Mouse (Mus musculus) left cerebral cortex, adult 8-10 months (tissue): ENCODE measurements around the gene Brwd3. TPM values are rescaled to one million over a fixed set of nuclear protein-coding genes. Genes with fewer than 3 reads are reported as not detected.

Experiments used
- DNase-seq, 2 experiments: peaks; one replicate each; pipeline ENCODE4 v3.0.0; 2022; ENCODE audit warnings: low spot score in 2 of 2
- total RNA-seq, 4 experiments: library from RNA; stranded (reverse); gene quantifications; 2 replicates each; pipeline ENCODE4 v1.2.4; 2022

Gene Brwd3
- 10 to 100 TPM in 3 of 4 experiments, 1 to 10 TPM in 1; 10.0 to 11.5 (median 10.9) TPM for total RNA-seq

DNA sequence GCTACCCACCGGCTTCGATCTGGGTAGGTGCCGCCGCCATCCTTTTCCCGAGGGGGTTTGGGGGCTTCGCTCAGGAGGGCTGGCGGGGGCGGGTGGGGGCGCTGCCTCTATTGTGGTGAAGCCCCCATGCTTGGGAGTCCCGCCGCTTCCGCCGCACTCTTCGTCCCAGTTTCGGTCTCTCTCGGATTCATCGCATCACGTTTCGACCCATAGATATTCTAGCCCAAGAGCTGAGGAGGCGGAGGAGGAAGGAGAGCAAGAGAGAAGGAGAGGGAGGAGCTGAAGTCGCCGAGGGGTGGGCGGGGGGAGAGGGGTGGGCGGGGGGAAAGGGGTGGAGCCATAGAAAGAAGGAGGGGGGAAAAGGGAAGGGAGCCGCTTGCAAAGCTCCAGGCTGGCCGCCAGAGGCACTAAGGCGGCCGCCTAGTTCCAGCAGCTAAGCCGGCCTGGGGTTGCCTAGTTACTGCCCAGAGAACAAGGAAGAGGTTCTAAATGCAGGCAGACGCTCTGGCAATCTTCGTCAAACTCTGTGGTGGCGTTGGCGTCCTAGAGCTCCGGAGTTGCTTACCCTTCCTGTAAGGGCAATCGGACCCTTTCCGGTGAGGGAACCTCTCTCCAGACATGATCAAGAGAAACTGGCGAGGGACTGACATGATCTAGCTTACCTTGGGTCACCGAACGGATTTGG, at the start of gene Brwd3:
TSS of gene Brwd3 (minus strand) at position 283 of the 685 bp plus-strand sequence.
- peak; percentile 44 to 86 for DNase-seq

DNA sequence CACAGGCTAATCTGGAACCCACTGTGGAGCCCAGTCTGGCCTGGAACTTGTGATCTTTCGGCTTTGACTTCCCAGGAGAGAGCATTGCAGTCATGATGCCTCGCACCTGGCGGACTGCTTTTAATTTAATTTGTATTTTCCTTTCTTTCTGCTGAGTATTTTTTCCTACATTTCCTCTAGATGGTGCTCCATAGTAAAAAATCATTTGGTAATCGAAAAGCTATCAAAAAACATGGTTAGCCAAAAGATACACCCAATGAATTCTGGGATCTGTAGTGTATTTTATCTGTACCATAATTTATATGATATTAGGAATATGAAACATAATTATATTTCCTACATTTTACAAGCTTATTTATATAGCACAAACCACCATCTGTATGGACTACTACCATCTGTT, 28.5 kb upstream of the Brwd3 start:
- no peak for DNase-seq

DNA sequence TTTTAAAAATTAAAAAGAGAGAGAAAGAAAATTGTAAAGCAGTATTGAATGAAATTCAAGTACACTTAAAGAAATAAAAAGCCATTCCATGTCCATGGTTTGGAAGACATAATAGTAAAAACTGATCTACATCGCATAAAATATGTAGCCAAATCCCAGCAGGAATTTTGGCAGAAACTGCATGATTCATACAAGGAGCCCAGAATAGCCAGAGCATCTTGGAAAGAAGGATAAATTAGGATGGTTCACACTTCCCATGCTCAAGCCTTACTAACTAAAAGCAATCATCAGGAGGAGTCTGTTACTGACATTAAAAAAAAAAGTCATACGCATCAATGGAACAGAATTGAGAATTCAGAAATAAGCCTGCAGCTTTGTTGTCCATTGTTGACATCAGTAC, 8.5 kb upstream of the Brwd3 start:
- DNase-seq, result peak in 1 of 2 experiments; percentile 8

DNA sequence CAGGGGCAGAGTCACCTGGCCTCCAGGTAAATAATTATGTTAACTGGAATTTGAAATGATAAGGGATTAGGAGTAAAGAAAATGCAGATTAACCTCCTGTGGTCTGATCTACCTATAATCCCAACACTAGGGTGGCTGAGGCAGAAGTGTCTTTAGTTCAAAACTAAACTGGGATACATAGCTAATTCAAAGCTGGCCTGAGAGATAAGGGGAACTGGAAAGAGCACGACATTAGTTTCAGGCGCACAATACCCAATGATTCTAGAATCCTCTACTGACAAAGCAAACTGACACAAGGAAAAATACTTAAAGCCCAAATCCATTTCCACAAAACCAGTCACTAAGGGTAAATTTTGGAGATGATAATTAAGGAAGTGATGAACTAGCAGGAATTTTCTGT, 2.2 kb upstream of the Brwd3 start:
- no peak for DNase-seq

DNA sequence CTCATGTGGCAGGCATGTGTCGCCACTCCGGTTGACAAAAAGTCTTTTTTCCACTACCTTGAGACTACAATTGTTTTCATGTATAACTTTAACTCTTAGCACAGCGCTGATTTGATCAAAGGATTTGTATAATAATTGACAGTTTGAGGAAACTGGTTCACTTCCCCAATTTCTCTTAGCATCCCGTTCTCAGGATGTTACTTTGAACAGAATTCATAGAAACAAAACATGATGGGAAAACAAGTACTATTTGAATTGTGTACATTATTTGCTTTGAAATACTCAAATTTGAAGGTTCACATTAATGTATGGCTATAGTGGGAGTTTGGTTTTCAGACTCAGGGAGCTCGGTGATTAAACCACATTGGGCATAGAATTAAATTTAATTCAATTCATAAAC, 1.1 kb upstream of the Brwd3 start:
- DNase-seq, result no peak

DNA sequence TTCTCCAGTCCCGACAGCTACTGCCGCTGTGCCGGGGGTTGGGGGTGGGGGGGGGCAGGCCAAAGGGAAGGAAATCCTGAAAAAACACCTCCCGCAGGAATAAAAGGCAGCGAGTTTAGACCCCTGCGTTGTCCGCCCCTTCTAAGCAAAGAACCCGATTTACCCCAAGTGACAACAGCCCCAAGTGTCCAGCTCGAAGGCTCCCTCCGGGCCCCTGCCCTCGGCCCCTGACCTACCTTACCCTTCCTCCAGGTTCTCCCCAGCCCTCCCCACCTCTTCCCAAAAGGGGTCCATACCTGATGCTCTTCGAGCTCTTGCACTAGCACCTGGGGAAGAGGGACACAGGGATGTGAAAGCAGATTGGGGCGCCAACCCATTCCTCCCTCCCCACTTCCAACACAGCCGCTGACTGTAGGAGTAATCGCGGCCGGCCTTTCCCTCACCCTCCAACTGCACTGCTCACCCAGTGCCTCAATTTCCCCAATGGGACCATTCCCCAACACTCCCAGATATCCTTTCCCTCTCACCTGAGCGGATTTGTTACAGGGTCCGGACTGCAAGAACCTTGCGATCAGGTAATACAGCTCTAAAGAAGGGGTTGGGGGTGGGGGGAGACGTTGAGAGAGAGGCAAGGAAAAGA, 671 bp downstream of the Brwd3 start:
- peak; percentile 12 to 13 for DNase-seq

DNA sequence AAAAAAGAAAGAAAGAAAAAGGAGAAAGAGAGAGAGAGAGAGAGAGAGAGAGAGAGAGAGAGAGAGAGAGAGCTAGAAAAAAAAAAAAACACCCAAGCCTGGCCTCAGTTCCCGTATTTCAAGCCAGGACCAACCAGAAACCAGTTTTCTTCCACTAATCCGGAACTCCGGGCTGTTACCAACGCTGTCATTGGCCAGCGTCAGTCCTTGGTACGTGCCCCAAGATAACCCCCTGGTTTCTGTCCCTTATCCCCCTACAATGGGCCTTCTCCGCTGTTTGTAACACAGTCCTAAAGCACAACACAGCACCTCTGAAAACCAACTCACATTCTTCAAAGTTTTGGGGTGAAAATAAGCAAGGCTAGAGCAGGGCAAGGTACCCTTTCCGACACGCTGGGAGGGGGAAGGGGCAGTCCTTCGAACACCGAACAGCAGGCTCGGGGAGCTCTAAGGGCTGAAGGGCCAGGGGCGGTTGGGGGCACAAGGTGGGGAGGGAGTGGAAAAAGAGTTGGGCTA, 1.4 kb downstream of the Brwd3 start:
- DNase-seq, result peak; percentile 67 to 70

DNA sequence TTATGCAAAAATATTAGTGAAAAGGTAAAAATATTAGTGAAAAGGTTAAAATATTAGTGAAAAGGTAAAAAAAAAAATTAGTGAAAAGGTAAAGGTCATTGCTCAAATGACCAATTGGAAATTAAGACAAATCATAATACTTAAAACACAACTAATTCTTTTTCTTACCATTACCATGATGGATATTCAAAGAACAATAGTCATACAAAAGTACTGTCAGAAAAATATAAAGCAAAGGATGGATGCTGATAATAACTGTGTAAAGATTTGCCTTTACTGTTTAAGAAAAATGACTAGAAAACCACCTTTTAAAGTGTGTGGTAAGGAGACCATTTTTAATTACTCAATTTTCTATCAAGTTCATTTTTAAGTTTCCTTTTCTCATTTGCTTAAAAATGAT, 2.9 kb downstream of the Brwd3 start:
- no peak for DNase-seq

DNA sequence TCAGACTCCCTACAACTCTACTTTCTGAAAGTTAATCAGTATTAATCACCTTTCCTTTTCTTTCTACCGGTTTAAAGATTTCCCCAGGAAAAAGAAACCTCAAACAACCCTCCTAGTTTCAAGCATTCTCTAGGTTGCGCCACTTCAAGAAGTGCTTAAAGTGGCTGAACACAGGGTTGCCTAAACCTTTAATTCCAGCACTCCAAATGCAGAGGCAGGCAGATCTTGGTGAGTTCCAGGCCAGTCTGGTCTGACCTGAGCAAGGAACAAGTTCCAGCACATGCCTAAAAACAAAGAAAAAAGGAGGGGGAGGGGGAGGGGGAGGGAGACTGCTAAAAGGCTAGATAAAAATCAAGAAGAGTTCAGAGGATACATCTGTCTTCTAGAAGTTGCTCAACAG, 6.1 kb downstream of the Brwd3 start:
- DNase-seq, result no peak

DNA sequence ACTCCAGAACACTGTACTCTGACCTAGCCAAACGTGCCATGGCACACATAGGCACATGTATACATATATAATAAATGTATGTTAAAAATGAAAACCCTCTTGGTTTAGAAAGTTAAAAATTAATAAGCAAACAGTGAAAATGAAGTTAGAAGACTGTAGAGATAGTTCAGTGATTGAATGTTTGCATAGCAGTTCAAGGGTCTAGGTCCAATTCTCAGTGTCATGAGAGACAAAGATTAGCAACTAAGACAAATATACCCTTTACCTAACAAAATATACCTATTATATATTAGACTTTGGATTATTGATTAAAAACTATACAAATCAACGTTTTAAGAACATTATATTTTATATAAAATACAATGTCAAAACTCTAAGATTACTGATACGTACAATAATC, 36.9 kb downstream of the Brwd3 start:
- no peak for DNase-seq

DNA sequence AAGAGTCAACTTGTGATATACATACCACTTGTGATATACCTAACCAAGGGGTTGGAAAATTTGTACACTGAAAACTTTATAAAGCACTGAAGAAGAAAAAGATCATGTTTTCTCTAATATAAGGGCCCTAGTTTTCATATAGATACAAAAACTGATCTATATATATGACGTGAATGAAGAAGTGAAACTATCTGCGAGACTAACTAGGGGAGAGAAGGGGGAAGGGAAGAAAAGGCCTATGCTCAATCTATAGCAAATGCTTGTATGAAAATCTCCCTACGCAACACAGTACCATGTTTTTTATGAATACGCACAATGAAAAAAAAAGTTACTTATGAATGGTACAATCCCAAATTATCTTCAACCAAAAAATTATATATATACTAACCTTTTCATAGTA, 50.4 kb downstream of the Brwd3 start:
- no peak for DNase-seq

DNA sequence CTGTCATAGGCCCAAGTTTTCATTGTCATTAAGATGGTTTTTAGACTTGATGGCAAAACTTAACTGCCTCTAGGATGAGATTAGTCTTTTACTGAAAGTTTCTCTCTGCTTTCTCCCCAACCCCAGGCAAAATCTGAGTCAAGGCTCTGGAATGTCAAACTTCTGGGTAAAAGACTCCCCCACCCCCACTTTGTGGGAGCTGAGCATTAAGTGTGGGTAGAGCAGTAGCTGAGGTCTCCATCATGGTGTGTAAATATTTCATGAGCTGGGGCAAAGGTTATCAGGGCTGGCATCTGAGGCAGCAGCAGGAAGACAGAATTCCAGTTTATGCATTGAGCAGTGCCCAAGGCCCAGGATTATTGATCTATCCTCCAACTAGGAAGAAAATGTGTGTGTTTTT, 102.4 kb downstream of the Brwd3 start:
- DNase-seq, result no peak

DNA sequence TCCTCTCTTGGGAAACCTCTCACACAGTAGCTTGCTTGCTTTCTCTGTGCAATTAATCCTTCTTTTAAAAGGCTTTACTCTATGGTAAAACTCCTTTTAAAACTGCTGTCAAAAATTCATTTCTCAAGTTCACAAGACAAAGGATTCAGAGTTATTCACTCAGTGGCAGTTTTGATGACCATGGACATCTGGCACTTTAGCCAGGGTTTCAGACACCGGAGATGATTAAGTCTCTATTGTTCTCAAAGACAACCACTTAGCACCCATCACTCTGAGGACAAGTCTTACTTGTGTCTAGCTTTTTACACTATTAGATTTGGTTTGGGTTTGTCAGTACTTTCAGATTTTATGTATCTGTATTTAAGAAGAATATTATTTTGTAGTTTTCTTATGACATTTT, 104.6 kb downstream of the Brwd3 start:
- no peak for DNase-seq

DNA sequence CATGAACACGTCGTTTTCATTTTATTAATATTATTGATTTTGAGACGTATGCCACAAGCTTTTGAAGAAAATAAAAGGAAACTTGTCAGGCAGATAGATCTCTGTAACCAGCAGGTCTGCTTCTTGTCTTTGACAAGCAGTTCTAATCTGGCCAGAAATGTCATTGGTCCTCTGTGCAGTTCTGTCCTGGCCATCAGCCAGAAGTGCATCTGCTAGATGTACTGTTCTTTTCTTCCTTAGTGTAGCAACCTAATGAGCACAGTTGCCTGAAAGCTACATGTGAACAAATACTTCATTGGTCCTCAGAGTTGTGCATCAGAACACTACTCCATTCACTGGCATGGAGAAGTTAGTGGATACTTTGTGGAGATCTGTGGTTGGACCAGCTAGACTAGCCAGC, 105.1 kb downstream of the Brwd3 start:
- no peak for DNase-seq

DNA sequence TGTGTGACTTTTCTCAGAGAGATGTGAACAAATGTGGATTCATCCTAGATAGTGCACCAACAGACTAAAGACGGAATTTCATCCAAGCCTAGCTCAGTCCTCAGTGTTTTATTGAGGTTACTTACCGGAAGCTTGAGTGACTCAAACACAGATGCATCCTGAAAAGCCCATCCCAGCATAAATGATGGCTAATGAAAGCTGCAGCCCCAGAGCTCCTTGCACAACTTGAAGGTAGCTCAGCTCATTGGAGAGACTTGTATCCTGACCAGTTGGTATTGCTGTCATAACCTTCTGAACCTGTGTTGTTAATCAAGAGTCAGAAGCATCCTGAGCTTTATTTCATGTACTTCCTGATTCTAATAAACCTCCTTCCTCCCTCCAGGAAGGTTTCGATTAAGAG, 105.8 kb downstream of the Brwd3 start:
- DNase-seq, result no peak

DNA sequence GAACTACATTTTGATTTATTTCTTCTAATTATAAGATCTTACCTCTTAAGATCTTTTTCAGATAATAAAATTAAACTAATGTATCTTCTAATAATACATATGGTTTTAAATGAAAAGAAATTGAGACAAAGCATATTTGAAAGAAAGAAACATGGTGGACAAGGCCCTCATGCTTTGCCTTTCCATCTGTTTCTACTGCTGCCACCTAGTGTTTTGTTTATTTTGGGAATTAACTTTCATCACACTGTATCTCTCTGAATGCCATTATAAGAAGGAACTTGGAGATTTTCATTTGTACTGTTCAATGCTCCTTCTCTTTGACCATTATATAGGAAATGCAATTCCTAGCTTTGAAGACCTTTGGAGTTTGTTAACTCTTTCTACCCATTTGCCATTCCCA, 109.9 kb downstream of the Brwd3 start:
- no peak for DNase-seq

DNA sequence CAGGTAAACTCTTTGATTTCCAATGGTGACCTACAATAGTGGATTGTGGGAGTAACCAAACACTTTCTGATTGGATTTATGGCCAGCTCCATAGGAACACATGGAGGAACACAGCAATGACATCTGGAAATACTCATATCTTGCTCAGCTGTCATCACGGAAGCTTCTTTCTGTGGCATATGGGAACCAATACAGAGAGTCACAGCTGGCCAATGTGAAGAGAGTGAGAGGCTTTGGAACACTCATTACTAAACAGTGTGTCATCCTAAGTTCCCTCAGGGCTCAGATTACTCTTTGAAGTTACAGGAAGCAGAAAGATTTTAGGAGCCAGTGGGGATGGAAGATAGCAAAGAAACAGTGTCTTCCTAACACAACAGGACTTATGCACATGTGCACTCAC, 111.7 kb downstream of the Brwd3 start:
- no peak for DNase-seq

DNA sequence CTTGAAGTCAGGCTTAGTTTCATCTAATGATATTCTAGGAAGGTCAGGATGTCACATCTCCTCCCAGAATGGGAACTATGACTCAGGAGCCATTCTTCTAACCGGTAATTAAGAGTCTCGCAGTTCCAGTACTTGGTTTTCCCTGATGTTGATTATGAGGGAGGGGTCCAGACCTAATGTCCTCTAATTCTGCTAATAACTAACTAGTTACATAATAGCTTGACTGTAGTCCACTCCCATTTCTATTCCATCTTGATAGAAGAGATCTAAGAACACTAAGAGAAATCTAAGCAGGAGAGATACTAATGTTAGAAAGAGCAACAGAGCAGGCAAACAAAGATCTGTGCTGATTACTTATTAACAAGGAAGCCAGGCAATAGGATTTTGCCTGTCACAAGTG, 129.9 kb downstream of the Brwd3 start:
- DNase-seq, result no peak

Other genes starting within 250 kb of the Brwd3 start
- gene Gm379, start 169.5 kb downstream of the Brwd3 start, total RNA-seq, result not detected
- 1 to 10 TPM; 3.9 to 5.2 (median 4.4) TPM for gene Hmgn5, start 179.0 kb upstream of the Brwd3 start, total RNA-seq